Mouse (Mus musculus) heart, postnatal 0 days (tissue): Measurements from ENCODE around the gene Ndufs1. TPM values are rescaled to one million over a fixed set of nuclear protein-coding genes. Genes with fewer than 3 reads are reported as not detected.
"Not testable (repeated sequence)": the region's sequence is repeated elsewhere in the genome, so short reads cannot be mapped to it uniquely, and the experiment has no call there.

Source experiments
- ATAC-seq: fragments of 200-750 bp; cut with Nextera tagmentation; 2 replicates; pipeline ENCODE4 v1.8.0; 2017; ENCODE audit warnings: low read depth, moderate number of reproducible peaks, moderate library complexity; ENCODE audit not compliant: insufficient read depth
- DNase-seq: peaks from one replicate; pipeline ENCODE4 v3.0.0-alpha.2; 2016; ENCODE audit warnings: low spot score
- H3K27ac ChIP-seq: fragments of 300-500 bp; sonication (generic); 2 replicates; pipeline ENCODE4 v1.5.1; 2014; ENCODE audit warnings: low read depth, mild to moderate bottlenecking
- H3K27me3 ChIP-seq: fragments of 300-500 bp; sonication (generic); 2 replicates; pipeline ENCODE4 v1.6.1; 2014; ENCODE audit warnings: low read length, mixed read lengths; ENCODE audit not compliant: control insufficient read depth, insufficient read depth
- H3K36me3 ChIP-seq: fragments of 300-500 bp; sonication (generic); replicated peaks from 2 replicates; pipeline ENCODE4 v1.6.1; 2014; ENCODE audit warnings: low read length, mixed read lengths; ENCODE audit not compliant: control insufficient read depth, insufficient read depth
- H3K4me1 ChIP-seq: fragments of 300-500 bp; sonication (generic); 2 replicates; pipeline ENCODE4 v1.6.1; 2014; ENCODE audit warnings: antibody characterized with exemption; ENCODE audit not compliant: control insufficient read depth, insufficient read depth
- H3K4me2 ChIP-seq: fragments of 300-500 bp; sonication (generic); 2 replicates; pipeline ENCODE4 v1.6.1; 2014; ENCODE audit warnings: low read depth, mild to moderate bottlenecking, low read length, moderate library complexity
- H3K4me3 ChIP-seq: fragments of 300-500 bp; sonication (generic); 2 replicates; pipeline ENCODE4 v1.5.1; 2014; ENCODE audit warnings: low read depth, low read length
- H3K9ac ChIP-seq: fragments of 300-500 bp; sonication (generic); replicated peaks from 2 replicates; pipeline ENCODE4 v1.6.1; 2014; ENCODE audit warnings: low read depth, low read length, mixed read lengths
- H3K9me3 ChIP-seq: fragments of 300-500 bp; sonication (generic); replicated peaks from 2 replicates; pipeline ENCODE4 v1.6.1; 2016; ENCODE audit warnings: low read length; ENCODE audit not compliant: control insufficient read depth
- CTCF ChIP-seq: IDR thresholded peaks from 2 replicates; pipeline ENCODE4 v1.5.1; 2016; ENCODE audit warnings: antibody characterized with exemption, control low read depth, low read depth
- EP300 ChIP-seq: IDR thresholded peaks from 2 replicates; pipeline ENCODE4 v1.6.1; 2016; ENCODE audit warnings: antibody characterized with exemption, low read depth
- WGBS: fragments of 180-500 bp; shearing (Covaris S2); extraction: QIAGEN DNeasy Blood & Tissue Kit; methylation state at CpG from one replicate; pipeline ENCODE4 v1.1.7; 2014; 5-methylcytosine and 5-hydroxymethylcytosine counted together
- polyA plus RNA-seq: library from polyadenylated mRNA; unstranded; fragments of >200 nt; fragmentation: Nextera tagmentation; extraction: Ambion mirVana; gene quantifications from 2 replicates; pipeline ENCODE4 v1.2.1, GENCODE M21; 2015
- total RNA-seq: library from RNA; depleted of rRNA; stranded (reverse); fragments of >200 nt; gene quantifications from 2 replicates; pipeline ENCODE4 v1.2.3, GENCODE M21; 2014; ENCODE audit warnings: low replicate concordance

Ndufs1 gene
- total and polyA plus RNA-seq, 2 experiments from 2014 or later, result 359 to 591 TPM

DNA sequence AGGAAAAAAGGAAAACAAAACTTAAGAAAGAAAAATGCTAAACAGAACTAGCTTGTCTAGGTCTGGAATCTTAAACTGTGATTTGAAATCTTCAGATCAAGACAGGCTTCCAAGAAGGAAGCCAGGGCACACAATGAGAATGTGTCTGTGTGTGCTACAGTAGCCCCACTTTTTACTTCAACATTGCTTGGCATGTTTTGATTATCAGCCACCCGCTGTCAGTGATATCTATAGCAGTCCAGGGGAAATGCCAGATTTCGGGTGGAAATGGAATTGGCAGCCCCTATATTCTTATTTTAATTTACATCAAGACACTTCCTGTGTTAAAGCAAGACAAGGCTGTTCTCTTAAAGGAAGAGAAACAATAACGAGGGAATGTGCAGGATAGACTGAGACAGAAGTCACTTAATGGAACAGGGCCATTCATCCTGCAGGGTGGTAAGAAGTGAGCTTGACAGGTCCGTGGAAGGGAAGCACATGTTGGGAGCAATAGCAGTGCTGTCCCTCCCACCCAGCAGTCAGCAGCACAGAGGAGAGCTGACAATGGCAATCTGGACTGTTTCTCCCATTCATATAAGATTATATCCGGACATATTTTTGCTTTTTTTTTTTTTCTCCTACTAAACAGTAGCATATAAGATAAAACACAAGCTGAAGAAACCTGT is 19.3 kb upstream of the Ndufs1 start:
- DNase-seq, result no peak
- H3K27ac ChIP-seq, result no peak overlapping the region
- ATAC-seq, result no peak

DNA sequence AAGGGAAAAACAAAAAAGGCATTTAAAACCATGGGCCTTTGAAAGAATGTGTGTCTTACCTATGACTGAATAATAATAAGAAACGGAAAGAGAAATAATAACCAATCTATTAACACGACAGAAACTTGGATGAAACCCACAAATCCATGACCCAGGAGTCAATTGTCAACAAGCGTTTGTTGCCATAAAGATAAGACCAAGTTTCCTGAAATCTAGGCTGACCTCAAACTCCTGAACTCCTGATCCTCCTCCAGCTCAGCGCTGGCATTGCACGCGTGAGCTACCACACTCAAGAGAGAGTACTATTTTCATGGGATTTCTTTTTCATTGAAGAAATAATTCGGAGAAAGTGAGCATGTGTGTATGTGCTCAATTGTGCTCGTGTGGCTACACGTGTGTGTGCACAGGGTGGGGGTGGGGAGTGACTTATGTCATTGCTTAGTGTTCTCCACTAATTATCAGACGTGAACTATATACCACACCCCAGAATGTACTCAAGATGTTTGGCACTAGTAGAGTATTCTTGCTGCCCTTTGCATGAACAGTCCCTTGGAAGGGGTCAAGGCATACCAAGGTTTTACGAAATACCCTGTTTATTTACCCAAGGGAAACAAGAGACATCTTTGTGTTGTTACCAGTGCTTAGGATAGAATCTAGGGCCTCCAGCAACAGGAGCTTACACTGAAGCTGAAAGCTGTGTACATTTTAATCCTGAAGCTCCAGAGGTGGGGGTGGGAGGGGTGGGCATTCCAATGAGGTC is 15.9 kb upstream of the Ndufs1 start:
- Histone ChIP-seq H3K27ac (no peak overlapping the region), H3K4me3 (no peak overlapping the region), H3K27me3 (no peaks in the 10 kb centered on the region), H3K9me3 (no peaks in the 10 kb centered on the region), H3K4me2 (no peak overlapping the region), H3K36me3 (no peaks in the 10 kb centered on the region), H3K9ac (no peak overlapping the region), H3K4me1 (no peaks in the 10 kb centered on the region; the same call in 1 of the 2 replicates)
- DNase-seq (no peak), ATAC-seq (no peak)
- TF ChIP-seq EP300 (no peak), CTCF (no peak)
- WGBS, result 66% methylated on average over 11 of the region's 11 CpGs

More for the DNA sequence above, 19.3 kb upstream of the Ndufs1 start:
- no peak overlapping the region for H3K4me3 ChIP-seq
- no peaks in the 10 kb centered on the region for H3K36me3 ChIP-seq
- H3K9ac ChIP-seq, result no peak overlapping the region
- no peaks in the 10 kb centered on the region for H3K27me3 ChIP-seq
- no peak overlapping the region for H3K4me2 ChIP-seq
- no peaks in the 10 kb centered on the region for H3K9me3 ChIP-seq
- WGBS, result 32% methylated on average over 5 of the region's 5 CpGs
- TF ChIP-seq CTCF, result no peak
- no peak for TF ChIP-seq EP300
- no peaks in the 10 kb centered on the region; the same call in 1 of the 2 replicates for H3K4me1 ChIP-seq

DNA sequence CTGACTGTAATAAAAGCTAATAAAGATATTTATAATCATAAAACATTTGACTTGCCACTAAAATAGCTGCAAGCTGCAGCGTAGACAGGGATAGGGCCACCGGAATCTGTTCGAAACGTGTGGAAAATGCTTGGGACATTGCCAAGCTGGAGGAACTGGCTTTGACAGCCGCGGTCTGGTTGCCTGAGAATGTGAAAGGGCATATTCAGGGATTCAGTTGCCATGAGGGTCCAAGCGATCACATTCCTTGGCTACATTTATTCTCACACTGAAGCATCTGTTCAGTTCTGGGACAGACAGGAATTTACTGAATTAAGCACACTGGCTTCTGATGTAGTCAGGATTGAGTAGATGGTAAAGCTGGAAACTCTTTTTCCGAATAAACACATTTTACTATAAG is 14.2 kb upstream of the Ndufs1 start:
- Histone ChIP-seq H3K4me3 (no peak overlapping the region), H3K4me2 (no peak overlapping the region), H3K27ac (0 out of 2 replicates have a peak overlapping the region, but pooled peaks have one; percentile 9), H3K9me3 (no peaks in the 10 kb centered on the region), H3K4me1 (no peaks in the 10 kb centered on the region; the same call in 1 of the 2 replicates), H3K36me3 (no peaks in the 10 kb centered on the region), H3K27me3 (no peaks in the 10 kb centered on the region), H3K9ac (no peak overlapping the region)
- WGBS, result 23% methylated on average over 8 of the region's 8 CpGs
- ATAC-seq (peak; percentile 57; the same call in 1 of the 2 replicates), DNase-seq (peak; percentile 60)
- TF ChIP-seq EP300 (no peak), CTCF (no peak)

DNA sequence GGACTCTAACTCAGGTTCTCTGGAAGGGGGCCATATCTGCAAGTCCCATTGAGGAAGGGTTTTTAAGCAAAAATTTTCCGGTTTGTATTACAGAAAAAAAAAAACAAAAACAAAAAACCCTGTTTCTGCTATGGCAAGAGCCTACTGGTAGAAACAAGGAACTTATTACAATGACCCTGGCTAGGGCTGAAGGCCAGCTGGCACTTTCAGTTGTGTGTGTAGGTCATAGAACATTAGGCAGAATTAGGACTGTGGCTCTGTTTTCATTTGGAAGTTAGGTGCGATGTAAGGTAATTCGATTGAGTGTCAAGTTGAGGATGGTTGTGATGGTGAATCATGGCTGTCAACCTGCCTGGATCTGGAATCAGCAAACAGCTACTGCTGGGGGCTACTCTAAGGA is 11.9 kb upstream of the Ndufs1 start:
- Histone ChIP-seq H3K36me3 (no peaks in the 10 kb centered on the region), H3K4me1 (no peaks in the 10 kb centered on the region; the same call in 1 of the 2 replicates), H3K4me3 (no peak overlapping the region), H3K27ac (no peak overlapping the region), H3K27me3 (no peaks in the 10 kb centered on the region), H3K9me3 (no peaks in the 10 kb centered on the region), H3K4me2 (no peak overlapping the region), H3K9ac (no peak overlapping the region)
- no peak for ATAC-seq
- TF ChIP-seq EP300 (no peak), CTCF (no peak)
- DNase-seq, result no peak
- WGBS, result 78% methylated on average over 3 of the region's 3 CpGs

DNA sequence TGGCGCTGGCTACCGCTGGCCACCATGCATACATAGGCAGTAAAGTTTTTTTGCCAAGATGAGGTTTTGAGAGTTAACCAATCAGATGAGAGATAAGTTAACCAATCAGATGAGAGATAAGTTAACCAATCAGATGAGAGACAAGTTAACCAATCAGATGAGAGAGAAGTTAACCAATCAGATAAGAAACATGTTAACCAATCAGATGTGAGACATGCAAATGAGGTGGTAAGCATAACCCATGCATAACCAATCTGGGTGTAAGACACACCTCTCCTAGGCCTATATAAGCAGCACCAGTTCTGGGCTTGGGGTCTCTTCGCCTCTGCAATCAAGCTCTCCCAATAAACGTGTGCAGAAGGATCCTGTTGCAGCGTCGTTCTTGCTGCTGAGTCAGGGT is 8.8 kb upstream of the Ndufs1 start:
- not testable (repeated sequence) for DNase-seq, H3K4me2 ChIP-seq, H3K4me3 ChIP-seq, H3K9me3 ChIP-seq, H3K4me1 ChIP-seq, H3K27me3 ChIP-seq, ATAC-seq, H3K9ac ChIP-seq, H3K36me3 ChIP-seq, H3K27ac ChIP-seq
- WGBS, result 86% methylated on average over 5 of the region's 6 CpGs
